Mouse (Mus musculus): Measurements from ENCODE around the gene Gas2l2.

The Gas2l2 gene

GRCm38 (mm10) chr11:83442596-83443267 is 13.5 kb upstream of the Gas2l2 start:
- DNase-seq: peak; percentile 82 to 83

GRCm38 (mm10) chr11:83441235-83441634 is 12.0 kb upstream of the Gas2l2 start:
- DNase-seq: peak in 1 of 2 experiments; percentile 38

GRCm38 (mm10) chr11:83440081-83441064 is 11.1 kb upstream of the Gas2l2 start:
- peak; percentile 91 to 94 for DNase-seq

DNA sequence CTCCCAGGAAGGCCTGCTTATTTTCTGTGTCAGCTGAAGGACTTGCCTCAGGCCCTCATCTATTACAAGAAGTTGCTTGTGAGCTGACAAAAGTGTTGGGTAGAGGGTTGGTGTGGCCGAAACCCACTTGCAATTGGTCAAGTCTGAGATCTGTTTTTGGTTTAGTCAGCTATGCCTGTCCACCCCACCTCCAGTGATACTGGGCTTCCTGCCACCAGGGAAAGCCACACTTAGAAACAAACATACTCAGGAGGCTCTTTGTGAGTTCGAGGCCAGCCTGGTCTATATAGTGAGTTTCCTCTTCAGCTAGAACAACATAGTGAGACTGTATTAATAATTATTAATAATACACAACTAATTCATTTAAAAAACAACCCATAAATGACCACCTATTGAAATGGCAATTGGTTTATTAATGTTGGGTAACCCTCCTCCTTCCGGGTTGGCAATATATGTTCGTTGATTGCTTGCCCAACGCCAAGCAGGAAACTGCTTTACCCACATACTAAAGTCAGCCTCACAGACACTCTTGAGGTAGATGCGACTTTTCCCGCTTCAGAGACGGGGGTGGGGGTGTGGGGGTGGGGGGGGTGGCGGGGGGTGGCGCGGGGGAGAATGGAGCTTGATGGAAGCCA is 10.3 kb upstream of the Gas2l2 start:
- no peak for DNase-seq

- DNase-seq: no peak
Measured at GRCm38 (mm10) chr11:83437377-83437776, 8.1 kb upstream of the Gas2l2 start, which contains the start of gene 1700020L24Rik. TSS of gene 1700020L24Rik (plus strand) at chr11:83437677.

DNA sequence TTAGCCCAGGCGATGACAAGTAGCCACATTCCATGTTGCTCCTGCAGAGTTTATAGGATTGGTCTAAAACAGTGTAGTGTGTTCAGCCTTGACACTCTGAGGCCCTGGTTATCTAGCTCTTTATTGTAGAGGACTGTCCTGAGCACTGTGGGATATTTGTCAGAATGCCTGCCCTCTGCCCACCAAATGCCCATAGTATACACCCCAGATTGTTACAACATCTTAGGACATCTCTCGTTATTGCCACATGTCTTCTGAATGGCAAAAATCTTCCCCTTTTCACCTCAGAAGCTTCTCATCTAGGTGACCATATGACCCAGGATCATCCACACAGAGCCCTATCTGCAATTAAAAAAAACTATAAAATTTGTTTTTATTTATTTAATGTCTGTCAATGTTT is 3.3 kb upstream of the Gas2l2 start:
- no peak for DNase-seq

DNA sequence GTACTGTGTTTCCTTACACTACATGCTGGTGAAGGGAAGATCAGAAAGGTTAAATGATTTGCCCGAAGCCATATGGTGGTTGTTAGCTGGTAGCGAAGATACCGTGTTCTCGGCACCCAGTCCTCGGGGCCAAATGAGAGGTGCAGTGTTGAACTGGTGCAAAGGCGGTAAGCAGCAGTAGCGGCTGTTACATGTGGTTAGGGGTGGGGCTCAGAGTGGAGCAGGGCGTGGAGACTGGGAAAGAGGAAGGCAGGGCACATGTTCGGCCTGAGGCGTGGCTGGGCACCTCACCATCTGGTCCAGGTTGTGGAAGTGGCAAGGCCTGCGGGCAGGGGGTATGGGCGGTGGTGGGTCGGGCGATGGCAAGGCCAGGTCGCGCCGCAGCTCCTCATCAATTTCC is 2.3 kb downstream of the Gas2l2 start:
- peak in 1 of 2 experiments; percentile 30 for DNase-seq

GRCm38 (mm10) chr11:83424681-83425080 is 4.6 kb downstream of the Gas2l2 start:
- peak; percentile 81 for DNase-seq

DNA sequence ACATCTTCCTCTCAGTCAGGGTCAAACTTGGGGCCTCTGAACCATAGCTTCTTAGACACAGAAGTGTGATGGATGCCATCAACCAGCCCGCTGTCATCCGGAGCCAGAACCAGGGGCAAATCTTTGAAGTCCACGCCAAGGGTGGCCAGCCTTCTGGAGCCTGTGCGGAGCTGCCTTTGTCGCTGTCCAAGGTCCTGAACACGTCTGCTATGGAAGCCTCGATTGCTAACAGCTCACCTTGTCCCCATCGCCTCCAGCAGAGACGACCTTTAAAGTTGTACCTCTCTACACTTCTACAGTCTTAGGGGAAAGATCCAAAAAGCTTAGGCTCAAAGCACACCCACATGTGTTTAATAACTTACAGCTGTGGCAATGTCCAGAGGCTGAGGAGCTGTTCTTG is 8.0 kb downstream of the Gas2l2 start:
- DNase-seq: peak; percentile 90

- peak in 1 of 2 experiments; percentile 7 for DNase-seq
Measured at GRCm38 (mm10) chr11:83420338-83420737, 8.9 kb downstream of the Gas2l2 start.

DNA sequence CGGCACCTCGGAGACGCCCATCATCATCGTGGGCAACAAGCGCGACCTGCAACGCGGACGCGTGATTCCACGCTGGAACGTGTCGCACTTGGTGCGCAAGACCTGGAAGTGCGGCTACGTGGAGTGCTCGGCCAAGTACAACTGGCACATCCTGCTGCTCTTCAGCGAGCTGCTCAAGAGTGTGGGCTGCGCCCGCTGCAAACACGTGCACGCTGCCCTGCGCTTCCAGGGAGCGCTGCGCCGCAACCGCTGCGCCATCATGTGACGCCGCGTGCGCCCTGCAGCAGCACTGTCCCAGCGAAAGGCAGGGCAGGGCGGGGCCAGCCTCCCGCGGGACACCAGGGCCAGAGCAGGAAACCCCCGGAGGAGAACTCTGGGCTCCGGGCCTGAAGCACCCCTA is 10.7 kb downstream of the Gas2l2 start:
- DNase-seq: peak; percentile 29 to 43

DNA sequence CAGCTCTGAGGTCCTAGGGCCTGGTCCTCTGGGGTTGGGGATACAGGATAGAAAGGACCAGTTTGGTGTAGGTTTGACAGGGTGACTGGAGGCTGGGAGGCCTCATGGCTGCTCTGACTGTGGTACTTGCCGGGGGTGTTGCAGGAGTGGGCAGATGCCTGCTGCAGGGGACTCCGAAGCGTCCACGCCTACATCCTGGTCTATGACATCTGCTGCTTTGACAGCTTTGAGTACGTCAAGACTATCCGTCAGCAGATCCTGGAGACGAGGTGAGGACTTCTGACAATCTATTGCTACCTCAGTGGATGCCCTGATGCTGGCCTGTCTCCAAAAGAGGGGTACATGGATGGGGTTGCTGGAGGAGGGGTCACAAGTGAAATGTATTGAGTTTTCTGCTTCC is 11.5 kb downstream of the Gas2l2 start:
- DNase-seq: no peak

DNA sequence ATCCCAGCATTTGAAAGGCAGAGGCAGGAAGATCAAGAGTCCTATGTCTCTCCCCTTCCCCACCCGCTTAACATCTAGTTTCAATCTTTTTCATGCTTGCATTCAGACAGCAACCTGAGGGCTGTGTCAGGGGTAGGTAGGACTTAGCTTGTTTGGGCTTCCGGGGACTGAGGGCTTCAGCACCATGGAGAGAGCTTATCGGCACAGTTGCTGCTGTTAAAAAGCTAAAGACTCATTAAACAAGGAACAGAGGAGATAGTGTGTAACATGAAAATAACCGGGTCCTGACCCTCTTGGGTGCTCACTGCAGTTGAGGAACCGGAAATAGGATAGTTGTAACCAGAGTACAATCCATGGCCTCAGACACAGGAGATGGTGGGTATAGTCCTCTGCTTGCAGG is 12.2 kb downstream of the Gas2l2 start:
- peak; percentile 87 to 89 for DNase-seq

DNA sequence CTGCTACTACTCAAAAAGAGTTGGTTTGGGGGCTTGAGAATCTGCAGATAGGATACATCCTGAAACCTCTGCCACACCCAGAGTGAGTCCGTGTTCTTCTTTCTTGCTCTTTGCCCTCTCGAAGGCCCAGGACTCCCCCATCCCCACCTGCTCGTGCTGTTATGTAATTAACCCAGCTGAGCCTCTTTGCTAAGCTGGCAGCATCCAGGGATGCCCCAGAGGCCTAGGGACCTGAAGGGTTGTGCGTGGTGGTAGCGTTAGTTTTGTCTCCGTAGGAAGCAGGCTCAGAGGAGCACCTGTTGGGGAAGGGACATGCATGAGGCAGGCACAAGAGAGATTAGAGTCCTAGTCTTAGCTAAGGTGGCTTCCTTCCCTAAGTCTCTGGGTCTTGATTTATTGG is 18.7 kb downstream of the Gas2l2 start:
- no peak for DNase-seq

DNA sequence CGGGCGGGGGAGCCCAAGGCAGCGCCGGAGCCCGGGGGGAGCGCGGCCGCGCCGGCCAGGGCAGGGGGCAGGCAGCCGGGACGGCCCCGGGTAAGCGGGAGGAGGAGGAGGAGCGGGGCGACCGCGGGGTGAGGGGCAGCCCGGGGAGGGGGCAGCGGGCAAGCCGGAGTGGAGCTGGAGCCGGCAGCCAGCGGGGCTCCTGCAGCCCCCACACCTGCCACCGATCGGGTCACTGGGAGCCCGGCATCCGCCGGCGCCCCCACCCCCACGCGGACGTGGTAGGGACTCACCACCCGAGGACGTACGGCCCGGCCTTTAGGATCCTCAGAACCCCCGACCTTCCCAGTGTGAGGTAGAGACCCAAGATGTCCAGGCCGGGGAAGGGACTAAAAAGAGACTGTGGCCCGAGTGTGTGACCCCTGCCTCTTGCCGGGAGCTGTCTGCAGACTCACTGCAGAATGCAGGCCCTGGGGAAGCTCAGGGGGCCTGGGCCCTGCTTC is 19.4 kb downstream of the Gas2l2 start:
- DNase-seq: peak; percentile 8 to 12

GRCm38 (mm10) chr11:83409087-83409754 is 20.0 kb downstream of the Gas2l2 start, which contains the start of gene Rasl10b:
TSS of gene Rasl10b (plus strand) at chr11:83409137.
- DNase-seq: peak; percentile 28 to 57

DNA sequence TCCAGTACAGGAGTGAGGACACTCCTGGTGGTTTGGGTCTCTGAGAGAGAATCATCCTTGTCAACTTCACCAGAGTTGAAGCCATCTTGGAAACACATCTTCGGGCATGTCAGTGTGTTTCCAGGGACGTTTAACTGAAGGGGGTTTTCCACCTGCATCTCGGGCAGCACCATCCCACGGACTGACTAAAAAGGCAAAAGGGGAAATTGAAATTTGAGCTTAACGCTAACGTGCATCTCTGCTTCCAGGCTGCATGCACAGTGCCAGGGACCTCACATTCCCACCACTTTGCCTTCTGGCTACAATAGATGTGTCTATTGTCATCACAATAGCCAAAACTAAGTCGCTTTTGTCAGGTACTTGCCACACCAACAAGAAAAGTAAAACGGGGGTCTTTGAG is 21.0 kb downstream of the Gas2l2 start:
- DNase-seq: no peak

DNA sequence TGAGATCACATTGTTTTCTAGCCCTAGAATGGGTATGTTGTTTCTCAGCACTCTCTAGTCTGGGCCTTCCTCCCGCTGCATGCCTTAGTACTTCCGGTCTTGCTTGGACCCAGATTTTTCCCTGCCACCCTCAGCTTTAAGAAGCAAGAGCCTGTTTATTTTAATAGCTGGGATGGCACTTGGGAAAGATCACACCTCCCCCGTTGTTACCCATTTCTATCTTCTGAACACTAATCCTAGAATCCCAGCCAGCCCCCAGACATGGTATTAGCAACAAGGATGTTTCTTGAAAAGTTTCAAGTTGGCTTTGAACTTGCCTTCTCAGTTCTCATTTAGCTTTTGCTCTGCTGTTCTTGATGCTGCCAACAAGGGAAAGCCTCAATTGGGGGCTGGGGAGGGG is 22.9 kb downstream of the Gas2l2 start:
- no peak for DNase-seq

DNA sequence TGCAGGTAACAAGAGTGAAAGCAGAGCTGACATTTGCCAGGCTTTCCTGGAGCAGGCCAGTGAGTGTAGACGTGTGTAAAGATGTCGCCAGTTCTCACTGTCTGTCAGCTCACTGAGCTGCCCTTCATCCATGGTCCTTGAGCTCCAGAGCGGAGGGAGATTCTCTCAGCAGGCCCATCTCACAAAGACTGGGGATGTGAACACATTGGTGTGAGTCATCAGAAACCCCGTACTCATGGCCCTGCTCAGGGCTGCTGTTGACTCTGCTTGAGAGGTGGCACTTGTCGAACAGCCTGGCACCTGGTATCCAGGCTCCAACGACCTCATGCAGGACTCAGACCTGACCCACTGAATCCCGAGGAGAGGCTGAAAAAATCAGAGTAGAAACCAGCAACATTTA is 25.5 kb downstream of the Gas2l2 start:
- DNase-seq: no peak

- no peak for DNase-seq
Measured at GRCm38 (mm10) chr11:83398724-83399123, 30.5 kb downstream of the Gas2l2 start.

- no peak for DNase-seq
Measured at GRCm38 (mm10) chr11:83397626-83398025, 31.6 kb downstream of the Gas2l2 start.

DNA sequence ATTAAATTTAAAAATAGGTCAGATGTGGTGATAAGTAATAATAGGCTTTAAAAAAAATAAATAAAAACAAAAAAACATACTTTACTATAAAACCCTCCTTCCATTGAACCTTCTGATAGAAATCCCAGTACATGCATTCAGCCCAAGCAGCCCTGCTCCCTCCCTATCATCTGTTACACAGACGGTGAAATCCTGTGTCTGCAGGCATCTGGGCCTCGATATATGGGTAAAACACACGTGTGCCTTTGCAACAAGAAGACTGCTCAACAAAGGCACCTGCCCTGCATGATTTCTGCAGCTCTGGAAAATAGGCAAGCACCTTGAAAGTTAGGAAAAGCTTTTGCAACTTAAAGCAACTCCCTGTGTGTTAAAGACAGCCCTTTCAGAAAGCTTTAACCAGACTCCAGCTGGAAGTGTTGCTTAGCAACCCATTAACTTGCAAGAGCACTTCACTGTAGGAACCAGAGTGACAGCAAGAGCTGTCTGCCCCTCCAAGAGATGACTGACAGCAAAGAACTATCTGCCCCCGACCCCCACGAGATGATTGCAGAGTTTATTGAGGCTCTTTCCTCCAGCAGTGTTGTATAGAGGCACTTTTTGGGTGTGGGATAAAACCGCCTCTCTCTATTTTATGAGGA is 34.3 kb downstream of the Gas2l2 start:
- no peak for DNase-seq

All from kidney, postnatal 4 days (tissue).